Mouse (Mus musculus): ENCODE measurements at regions not wholly inside any gene's neighbourhood (a gene's known extent, or its start where the extent isn't known, plus 50 kb on each side); places are given as distances from the start of the nearest gene placed in this dataset.

- peaks cover 23% of the 10 kb centered on the region for H3K9me3 ChIP-seq (replicated peaks; ENCODE audit: low read length)
- no peak overlapping the region for H3K4me2 ChIP-seq (ENCODE audit: insufficient read depth, low read depth, poor library complexity, severe bottlenecking)
- H3K4me1 ChIP-seq (ENCODE audit: control insufficient read depth in 1 of 2, insufficient read depth in 2 of 2): no peaks in the 10 kb centered on the region
- in situ Hi-C loops (cut with MboI; ENCODE audit: low pct_ligation_motif_present, low pct_unique_long_range_greater_than_20kb, low sequenced_read_pairs): no loop called here
- no peaks in the 10 kb centered on the region for H3K27me3 ChIP-seq (replicated peaks)
- no peak overlapping the region for H3K4me3 ChIP-seq (replicated peaks in 1 of 3; ENCODE audit: low read depth in 2 of 3, low read length in 2 of 3, poor library complexity in 1 of 3)
- dilution Hi-C loops (cut with MboI; ENCODE audit: extremely low pct_ligation_motif_present, extremely low pct_unique_long_range_greater_than_20kb, low sequenced_read_pairs): no loop called here
- H3K36me3 ChIP-seq (replicated peaks in 1 of 2; ENCODE audit: control insufficient read depth in 1 of 2, insufficient read depth in 1 of 2, low read length in 1 of 2): no peaks in the 10 kb centered on the region
- TF ChIP-seq NRF1 (IDR thresholded peaks at IDR 0.05; ENCODE audit: low read depth, low read length): no peak
- no peak for TF ChIP-seq CTCF (conservative IDR thresholded peaks at IDR 0.05 in 1 of 2, IDR thresholded peaks at IDR 0.05 in 1 of 2; ENCODE audit: low read depth in 2 of 2, low read length in 2 of 2)
- TF ChIP-seq HCFC1 (IDR thresholded peaks at IDR 0.05; ENCODE audit: low read depth, low read length): no peak
- no peak overlapping the region for H3K27ac ChIP-seq (ENCODE audit: insufficient read depth, low read depth)
- DNase-seq (ENCODE audit: extremely low read depth): no peak
- H3K9ac ChIP-seq (ENCODE audit: insufficient read depth, low read depth): no peak overlapping the region
- no peaks in the 10 kb centered on the region for H3K79me2 ChIP-seq (replicated peaks; ENCODE audit: control insufficient read depth, extremely low read depth, insufficient read depth, poor library complexity, severe bottlenecking)
Measured at GRCm38 (mm10) chr7:58443297-58443696, 212.7 kb upstream of the Atp10a start.

GRCm38 (mm10) chr7:58445781-58446180, 210.2 kb upstream of the Atp10a start:
- H3K27me3 ChIP-seq (replicated peaks): no peaks in the 10 kb centered on the region
- no peaks in the 10 kb centered on the region for H3K36me3 ChIP-seq (replicated peaks in 1 of 2; ENCODE audit: control insufficient read depth in 1 of 2, insufficient read depth in 1 of 2, low read length in 1 of 2)
- no peak for TF ChIP-seq ELF1 (IDR thresholded peaks at IDR 0.05; ENCODE audit: low read depth, low read length)
- no peak for TF ChIP-seq MYC (IDR thresholded peaks at IDR 0.05; ENCODE audit: low read depth, low read length)
- TF ChIP-seq ZNF384 (IDR thresholded peaks at IDR 0.05; ENCODE audit: low read depth, low read length): no peak
- no peak for TF ChIP-seq POLR2AphosphoS2 (IDR thresholded peaks at IDR 0.05; ENCODE audit: low read depth, low read length)
- H3K4me2 ChIP-seq (ENCODE audit: insufficient read depth, low read depth, poor library complexity, severe bottlenecking): no peak overlapping the region
- in situ Hi-C loops (cut with MboI; ENCODE audit: low pct_ligation_motif_present, low pct_unique_long_range_greater_than_20kb, low sequenced_read_pairs): no loop called here
- H3K9me3 ChIP-seq (replicated peaks; ENCODE audit: low read length): peaks cover 26% of the 10 kb centered on the region
- DNase-seq (ENCODE audit: extremely low read depth): no peak
- H3K27ac ChIP-seq (ENCODE audit: insufficient read depth, low read depth): no peak overlapping the region
- H3K9ac ChIP-seq (ENCODE audit: insufficient read depth, low read depth): no peak overlapping the region
- H3K4me3 ChIP-seq (replicated peaks in 1 of 3; ENCODE audit: low read depth in 2 of 3, low read length in 2 of 3, poor library complexity in 1 of 3): no peak overlapping the region
- H3K79me2 ChIP-seq (replicated peaks; ENCODE audit: control insufficient read depth, extremely low read depth, insufficient read depth, poor library complexity, severe bottlenecking): no peaks in the 10 kb centered on the region
- dilution Hi-C loops (cut with MboI; ENCODE audit: extremely low pct_ligation_motif_present, extremely low pct_unique_long_range_greater_than_20kb, low sequenced_read_pairs): no loop called here
- no peaks in the 10 kb centered on the region for H3K4me1 ChIP-seq (ENCODE audit: control insufficient read depth in 1 of 2, insufficient read depth in 2 of 2)

- Histone ChIP-seq H3K27me3 (replicated peaks) (no peaks in the 10 kb centered on the region), H3K36me3 (replicated peaks in 1 of 2; ENCODE audit: control insufficient read depth in 1 of 2, insufficient read depth in 1 of 2, low read length in 1 of 2) (no peaks in the 10 kb centered on the region), H3K9me3 (replicated peaks; ENCODE audit: low read length) (peaks cover 29% of the 10 kb centered on the region), H3K9ac (ENCODE audit: insufficient read depth, low read depth) (no peak overlapping the region), H3K27ac (ENCODE audit: insufficient read depth, low read depth) (no peak overlapping the region), H3K4me2 (ENCODE audit: insufficient read depth, low read depth, poor library complexity, severe bottlenecking) (no peak overlapping the region), H3K4me1 (ENCODE audit: control insufficient read depth in 1 of 2, insufficient read depth in 2 of 2) (no peaks in the 10 kb centered on the region), H3K79me2 (replicated peaks; ENCODE audit: control insufficient read depth, extremely low read depth, insufficient read depth, poor library complexity, severe bottlenecking) (no peaks in the 10 kb centered on the region), H3K4me3 (replicated peaks in 1 of 3; ENCODE audit: low read depth in 2 of 3, low read length in 2 of 3, poor library complexity in 1 of 3) (no peak overlapping the region)
- dilution Hi-C loops (cut with MboI; ENCODE audit: extremely low pct_ligation_motif_present, extremely low pct_unique_long_range_greater_than_20kb, low sequenced_read_pairs): no loop called here
- TF ChIP-seq MAX (IDR thresholded peaks at IDR 0.05; ENCODE audit: low read length): no peak
- TF ChIP-seq MEF2A (IDR thresholded peaks at IDR 0.05; ENCODE audit: borderline replicate concordance, low read depth, low read length): no peak
- TF ChIP-seq E2F4 (IDR thresholded peaks at IDR 0.05; ENCODE audit: insufficient replicate concordance, low read depth, low read length): no peak
- TF ChIP-seq CTCF (conservative IDR thresholded peaks at IDR 0.05 in 1 of 2, IDR thresholded peaks at IDR 0.05 in 1 of 2; ENCODE audit: low read depth in 2 of 2, low read length in 2 of 2): no peak
- TF ChIP-seq ETS1 (conservative IDR thresholded peaks at IDR 0.05; ENCODE audit: low read depth, low read length): no peak
- TF ChIP-seq UBTF (IDR thresholded peaks at IDR 0.05; ENCODE audit: low read depth, low read length): no peak
- no peak for TF ChIP-seq GABPA (IDR thresholded peaks at IDR 0.05; ENCODE audit: insufficient replicate concordance, low read depth, low read length)
- DNase-seq (ENCODE audit: extremely low read depth): no peak
- in situ Hi-C loops (cut with MboI; ENCODE audit: low pct_ligation_motif_present, low pct_unique_long_range_greater_than_20kb, low sequenced_read_pairs): no loop called here
Measured at GRCm38 (mm10) chr7:58446261-58446660, 209.7 kb upstream of the Atp10a start.

All from CH12.LX (cell line).